Mouse (Mus musculus): ENCODE results near the gene Ldlrad1. TPM values are rescaled to one million over a fixed set of nuclear protein-coding genes. Genes with fewer than 3 reads are reported as not detected.

The Ldlrad1 gene
- polyA plus RNA-seq, 1 experiment from 2014 or later, result not detected

DNA sequence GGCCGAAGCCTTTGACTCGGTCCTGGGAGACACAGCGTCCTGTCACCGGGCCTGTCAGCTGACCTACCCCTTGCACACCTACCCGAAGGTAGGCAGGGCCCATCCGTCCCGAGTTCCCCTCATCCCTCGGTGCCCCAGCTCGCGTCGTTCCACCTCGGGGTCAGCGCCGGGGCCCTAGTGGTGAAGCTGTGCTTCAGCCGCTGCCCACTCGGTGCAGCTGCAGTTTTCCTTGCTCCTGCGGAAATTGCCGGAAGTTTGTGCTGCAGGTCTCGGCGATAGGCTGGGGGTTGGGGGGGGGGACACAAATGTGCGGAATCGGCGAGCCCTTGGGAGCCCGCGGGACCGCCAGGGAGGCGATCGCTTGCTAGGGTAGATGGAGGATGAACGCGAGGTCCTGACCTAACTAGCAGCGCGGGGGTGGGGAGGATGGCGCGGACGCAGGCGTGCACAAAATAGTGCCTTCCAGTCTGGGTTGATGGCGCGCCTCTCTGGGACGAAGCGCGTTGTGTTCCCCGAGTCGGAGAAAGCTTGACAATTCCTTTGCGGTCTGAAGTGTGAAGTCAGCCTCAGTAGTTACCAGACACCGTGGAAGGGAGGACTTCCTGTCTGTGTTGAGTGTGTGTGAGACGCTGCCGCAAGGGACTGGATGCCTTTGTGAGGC lies 30.0 kb upstream of the Ldlrad1 start, which contains the start of gene Tceanc2:
Tceanc2 (minus strand) TSS at position 287 of the 661 bp plus-strand sequence.
- 0 out of 2 replicates have a peak, but pooled peaks cover 2% of the 10 kb centered on the region for H3K36me3 ChIP-seq (ENCODE audit: control insufficient read depth, insufficient read depth)
- peaks cover 35% of the 10 kb centered on the region for H3K4me1 ChIP-seq (replicated peaks; ENCODE audit: control insufficient read depth, insufficient read depth, low read length)
- H3K27me3 ChIP-seq (replicated peaks; ENCODE audit: control insufficient read depth, insufficient read depth, low read length), result no peaks in the 10 kb centered on the region
- H3K4me2 ChIP-seq (ENCODE audit: low read length), result peak within 1 kb of the TSS; percentile 75
- peak within 1 kb of the TSS; percentile 87 for H3K9ac ChIP-seq (replicated peaks; ENCODE audit: low read depth, low read length)
- H3K4me3 ChIP-seq (replicated peaks; ENCODE audit: low read length), result peak within 1 kb of the TSS; percentile 95
- H3K9me3 ChIP-seq (ENCODE audit: control insufficient read depth, low read length), result no peaks in the 10 kb centered on the region
- WGBS, result 0% methylated on average over 47 of the region's 47 CpGs
- ATAC-seq, result peak; percentile 54
- H3K27ac ChIP-seq (ENCODE audit: low read length), result peak within 1 kb of the TSS; percentile 98

DNA sequence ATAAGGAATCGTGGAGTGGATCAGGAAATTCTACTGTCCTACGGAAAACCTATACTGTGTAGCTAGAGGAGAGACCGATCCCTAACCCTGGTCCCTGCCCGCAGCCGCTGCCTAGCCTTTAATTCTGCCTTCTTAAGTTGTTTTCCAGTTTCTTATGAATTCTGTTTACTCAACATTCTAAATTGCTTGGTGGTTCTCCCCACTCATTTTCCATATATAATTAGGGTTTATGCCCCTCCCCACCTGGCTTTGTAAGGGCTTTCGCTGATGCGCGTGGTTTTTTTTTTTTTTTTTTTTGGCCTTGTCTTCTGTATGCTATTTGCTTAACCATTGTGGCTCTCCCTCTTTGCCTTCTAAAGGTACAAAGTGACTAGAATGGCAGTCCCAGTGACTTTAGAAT lies 29.4 kb upstream of the Ldlrad1 start:
- H3K9ac ChIP-seq (replicated peaks; ENCODE audit: low read depth, low read length), result peak overlapping the region; percentile 87
- 2% methylated on average over 8 of the region's 8 CpGs for WGBS
- H3K4me2 ChIP-seq (ENCODE audit: low read length), result peak overlapping the region; percentile 75
- H3K27me3 ChIP-seq (replicated peaks; ENCODE audit: control insufficient read depth, insufficient read depth, low read length), result no peaks in the 10 kb centered on the region
- no peak for ATAC-seq
- no peaks in the 10 kb centered on the region for H3K9me3 ChIP-seq (ENCODE audit: control insufficient read depth, low read length)
- H3K4me1 ChIP-seq (replicated peaks; ENCODE audit: control insufficient read depth, insufficient read depth, low read length), result peaks cover 35% of the 10 kb centered on the region
- peak overlapping the region; percentile 95 for H3K4me3 ChIP-seq (replicated peaks; ENCODE audit: low read length)
- 0 out of 2 replicates have a peak, but pooled peaks cover 2% of the 10 kb centered on the region for H3K36me3 ChIP-seq (ENCODE audit: control insufficient read depth, insufficient read depth)
- H3K27ac ChIP-seq (ENCODE audit: low read length), result peak overlapping the region; percentile 98

DNA sequence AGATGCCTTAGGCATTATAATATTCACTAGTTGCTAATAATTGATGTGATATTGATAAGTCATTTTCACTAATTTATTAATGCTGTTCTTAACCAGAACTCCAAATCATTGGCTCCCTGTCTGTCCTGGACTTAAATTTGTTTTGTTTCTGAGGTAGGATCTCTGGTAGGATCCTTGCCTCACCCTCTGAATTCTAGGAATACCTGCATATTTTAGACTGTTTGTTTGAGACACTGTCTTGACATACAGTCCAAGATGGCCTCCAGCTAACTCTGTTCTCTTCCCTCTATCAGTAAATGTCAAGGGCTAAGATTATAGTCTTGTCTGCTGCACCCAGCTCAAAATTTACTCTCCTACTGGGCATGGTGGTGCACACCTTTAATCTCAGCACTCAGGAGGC lies 28.2 kb upstream of the Ldlrad1 start:
- H3K9ac ChIP-seq (replicated peaks; ENCODE audit: low read depth, low read length), result no peak overlapping the region
- H3K27me3 ChIP-seq (replicated peaks; ENCODE audit: control insufficient read depth, insufficient read depth, low read length), result no peaks in the 10 kb centered on the region
- no peak overlapping the region for H3K4me3 ChIP-seq (replicated peaks; ENCODE audit: low read length)
- peaks cover 35% of the 10 kb centered on the region for H3K4me1 ChIP-seq (replicated peaks; ENCODE audit: control insufficient read depth, insufficient read depth, low read length)
- H3K9me3 ChIP-seq (ENCODE audit: control insufficient read depth, low read length), result no peaks in the 10 kb centered on the region
- ATAC-seq, result no peak
- H3K27ac ChIP-seq (ENCODE audit: low read length), result no peak overlapping the region
- H3K4me2 ChIP-seq (ENCODE audit: low read length), result no peak overlapping the region
- no peaks in the 10 kb centered on the region for H3K36me3 ChIP-seq (ENCODE audit: control insufficient read depth, insufficient read depth)

DNA sequence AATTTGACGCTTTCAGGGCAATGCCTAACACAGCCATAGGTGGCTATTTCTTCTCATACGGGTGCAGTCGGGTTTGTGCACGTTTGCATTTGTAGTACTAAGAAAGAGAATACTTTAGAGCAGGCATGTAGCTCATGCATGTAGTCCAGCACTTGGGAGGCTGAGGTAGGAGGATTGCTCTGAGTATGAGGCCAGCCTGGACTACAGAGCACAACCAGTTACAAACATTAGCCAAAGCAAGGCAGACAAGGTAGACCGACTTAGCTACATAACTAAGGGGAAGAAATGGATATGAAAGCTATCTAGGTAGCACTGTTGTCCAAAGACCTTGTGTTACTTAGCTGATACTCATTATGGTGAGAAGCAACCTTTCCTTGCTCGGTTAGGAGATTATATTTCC lies 27.1 kb upstream of the Ldlrad1 start:
- Histone ChIP-seq H3K36me3 (ENCODE audit: control insufficient read depth, insufficient read depth) (peaks cover 10% of the 10 kb centered on the region), H3K4me2 (ENCODE audit: low read length) (no peak overlapping the region), H3K27ac (ENCODE audit: low read length) (no peak overlapping the region), H3K4me1 (replicated peaks; ENCODE audit: control insufficient read depth, insufficient read depth, low read length) (peaks cover 33% of the 10 kb centered on the region), H3K27me3 (replicated peaks; ENCODE audit: control insufficient read depth, insufficient read depth, low read length) (no peaks in the 10 kb centered on the region), H3K9me3 (ENCODE audit: control insufficient read depth, low read length) (no peaks in the 10 kb centered on the region), H3K9ac (replicated peaks; ENCODE audit: low read depth, low read length) (no peak overlapping the region), H3K4me3 (replicated peaks; ENCODE audit: low read length) (no peak overlapping the region)
- no peak for ATAC-seq
- WGBS, result 83% methylated on average over 6 of the region's 6 CpGs

DNA sequence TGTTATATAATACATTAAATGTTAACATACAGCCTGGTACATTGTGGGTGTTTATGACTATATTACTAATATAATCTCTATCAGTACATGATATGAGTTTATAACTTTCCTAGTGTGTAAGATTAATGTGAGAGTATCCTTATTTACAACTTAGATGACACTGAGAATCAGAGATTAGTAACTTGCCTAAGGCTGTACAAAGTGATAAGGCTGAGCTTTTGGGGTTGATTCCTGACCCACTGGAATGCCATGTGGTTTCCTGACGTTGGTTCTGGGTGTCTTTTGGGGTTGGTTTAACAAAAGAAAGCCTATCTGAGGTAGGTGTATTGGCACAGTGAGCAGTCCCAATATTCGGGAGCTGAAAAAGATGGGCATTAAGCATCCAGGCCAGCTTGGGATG lies 26.2 kb upstream of the Ldlrad1 start:
- H3K27me3 ChIP-seq (replicated peaks; ENCODE audit: control insufficient read depth, insufficient read depth, low read length), result no peaks in the 10 kb centered on the region
- H3K4me1 ChIP-seq (replicated peaks; ENCODE audit: control insufficient read depth, insufficient read depth, low read length), result peaks cover 24% of the 10 kb centered on the region
- H3K9me3 ChIP-seq (ENCODE audit: control insufficient read depth, low read length), result no peaks in the 10 kb centered on the region
- WGBS, result 75% methylated on average over 2 of the region's 2 CpGs
- ATAC-seq, result no peak
- peaks cover 17% of the 10 kb centered on the region for H3K36me3 ChIP-seq (ENCODE audit: control insufficient read depth, insufficient read depth)
- no peak overlapping the region for H3K4me2 ChIP-seq (ENCODE audit: low read length)
- H3K27ac ChIP-seq (ENCODE audit: low read length), result no peak overlapping the region
- H3K4me3 ChIP-seq (replicated peaks; ENCODE audit: low read length), result no peak overlapping the region
- H3K9ac ChIP-seq (replicated peaks; ENCODE audit: low read depth, low read length), result no peak overlapping the region

DNA sequence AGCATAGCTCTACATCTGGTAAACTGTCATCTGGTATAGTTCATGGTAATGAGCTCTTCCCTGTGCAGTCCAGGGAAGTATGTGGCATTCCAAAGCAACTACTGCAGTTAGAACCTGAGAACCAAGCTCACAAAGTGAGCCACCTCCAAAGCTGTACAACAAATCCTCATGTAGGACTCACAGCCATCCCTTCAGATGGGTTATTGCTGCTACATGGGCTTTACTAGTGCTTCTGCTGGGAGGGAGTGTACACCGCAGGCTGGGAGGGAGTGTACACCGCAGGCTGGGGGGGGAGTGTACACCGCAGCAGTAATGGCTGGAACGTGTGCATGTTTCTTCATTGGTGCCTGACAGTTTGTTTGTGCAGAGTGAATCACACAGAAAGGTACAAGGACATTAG lies 25.8 kb upstream of the Ldlrad1 start:
- WGBS, result 83% methylated on average over 4 of the region's 4 CpGs
- no peak for ATAC-seq
- H3K4me3 ChIP-seq (replicated peaks; ENCODE audit: low read length), result no peak overlapping the region

DNA sequence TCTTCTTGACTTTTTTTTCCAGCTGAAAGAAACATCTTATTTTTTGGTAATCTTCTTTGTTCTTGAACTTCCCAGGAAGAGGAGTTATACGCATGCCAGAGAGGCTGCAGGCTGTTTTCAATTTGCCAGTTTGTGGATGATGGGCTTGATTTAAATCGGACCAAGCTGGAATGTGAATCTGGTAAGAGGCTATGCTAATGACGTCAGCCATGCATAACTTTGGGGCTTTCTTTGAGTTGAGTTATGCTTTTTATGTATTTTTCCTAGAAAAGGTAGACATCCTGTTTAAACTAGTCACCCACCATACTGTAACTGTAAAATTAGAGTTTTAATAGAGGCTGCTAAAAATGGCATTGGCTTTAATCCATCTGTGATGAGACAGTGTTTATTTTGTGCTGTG lies 23.3 kb upstream of the Ldlrad1 start:
- H3K9me3 ChIP-seq (ENCODE audit: control insufficient read depth, low read length), result no peaks in the 10 kb centered on the region
- H3K27ac ChIP-seq (ENCODE audit: low read length), result no peak overlapping the region
- H3K4me2 ChIP-seq (ENCODE audit: low read length), result no peak overlapping the region
- H3K4me3 ChIP-seq (replicated peaks; ENCODE audit: low read length), result no peak overlapping the region
- H3K36me3 ChIP-seq (ENCODE audit: control insufficient read depth, insufficient read depth), result peaks cover 34% of the 10 kb centered on the region
- no peak overlapping the region for H3K9ac ChIP-seq (replicated peaks; ENCODE audit: low read depth, low read length)
- no peak for ATAC-seq
- peaks cover 13% of the 10 kb centered on the region for H3K4me1 ChIP-seq (replicated peaks; ENCODE audit: control insufficient read depth, insufficient read depth, low read length)
- WGBS, result 71% methylated on average over 3 of the region's 3 CpGs
- no peaks in the 10 kb centered on the region for H3K27me3 ChIP-seq (replicated peaks; ENCODE audit: control insufficient read depth, insufficient read depth, low read length)

More for the DNA sequence above, 25.8 kb upstream of the Ldlrad1 start:
- H3K36me3 ChIP-seq (ENCODE audit: control insufficient read depth, insufficient read depth), result peaks cover 21% of the 10 kb centered on the region
- H3K4me2 ChIP-seq (ENCODE audit: low read length), result no peak overlapping the region
- peaks cover 23% of the 10 kb centered on the region for H3K4me1 ChIP-seq (replicated peaks; ENCODE audit: control insufficient read depth, insufficient read depth, low read length)
- no peak overlapping the region for H3K27ac ChIP-seq (ENCODE audit: low read length)
- no peaks in the 10 kb centered on the region for H3K27me3 ChIP-seq (replicated peaks; ENCODE audit: control insufficient read depth, insufficient read depth, low read length)
- no peak overlapping the region for H3K9ac ChIP-seq (replicated peaks; ENCODE audit: low read depth, low read length)
- no peaks in the 10 kb centered on the region for H3K9me3 ChIP-seq (ENCODE audit: control insufficient read depth, low read length)

DNA sequence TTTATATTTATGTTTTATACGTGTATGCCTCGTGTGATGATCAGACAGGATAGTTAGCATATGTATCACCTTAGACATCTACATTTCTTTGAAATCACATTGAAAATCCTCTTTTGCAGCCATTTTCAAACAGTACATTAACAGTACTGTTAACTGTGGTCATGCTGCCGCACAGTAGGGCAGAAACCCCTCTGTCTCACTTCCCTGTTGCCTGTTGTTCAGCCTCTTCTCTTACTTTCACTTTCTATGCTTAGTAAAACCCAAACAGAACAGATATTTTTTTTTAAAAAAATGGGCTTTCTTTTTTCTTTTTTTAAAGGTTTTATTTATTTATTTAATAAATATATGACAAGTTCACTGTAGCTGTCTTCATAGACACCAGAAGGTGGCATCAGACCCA lies 15.1 kb upstream of the Ldlrad1 start:
- no peaks in the 10 kb centered on the region for H3K27me3 ChIP-seq (replicated peaks; ENCODE audit: control insufficient read depth, insufficient read depth, low read length)
- peaks cover 45% of the 10 kb centered on the region for H3K36me3 ChIP-seq (ENCODE audit: control insufficient read depth, insufficient read depth)
- ATAC-seq, result no peak
- no peaks in the 10 kb centered on the region for H3K4me1 ChIP-seq (replicated peaks; ENCODE audit: control insufficient read depth, insufficient read depth, low read length)
- no peak overlapping the region for H3K27ac ChIP-seq (ENCODE audit: low read length)
- 97% methylated on average over 3 of the region's 3 CpGs for WGBS
- no peak overlapping the region for H3K4me2 ChIP-seq (ENCODE audit: low read length)
- no peak overlapping the region for H3K9ac ChIP-seq (replicated peaks; ENCODE audit: low read depth, low read length)
- H3K9me3 ChIP-seq (ENCODE audit: control insufficient read depth, low read length), result no peaks in the 10 kb centered on the region
- no peak overlapping the region for H3K4me3 ChIP-seq (replicated peaks; ENCODE audit: low read length)

DNA sequence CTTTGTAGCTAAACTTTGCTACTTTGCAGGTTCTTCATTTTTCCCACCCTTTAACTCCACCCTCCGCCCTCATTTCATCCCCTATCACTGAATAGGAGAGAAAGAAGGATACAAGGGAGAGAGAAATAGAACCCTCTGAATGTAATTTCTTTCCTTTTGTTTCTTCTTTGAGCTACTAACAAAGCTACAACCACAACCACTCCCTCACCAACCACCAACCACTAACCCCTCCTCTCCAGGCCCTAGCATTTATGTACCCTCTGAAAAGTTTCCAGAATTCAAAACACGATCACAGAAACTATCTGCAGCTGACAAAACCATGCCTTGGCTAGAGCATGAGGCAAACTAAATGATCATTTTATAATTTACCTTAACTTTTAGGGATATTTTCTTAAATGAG lies 12.5 kb upstream of the Ldlrad1 start:
- Histone ChIP-seq H3K36me3 (ENCODE audit: control insufficient read depth, insufficient read depth) (peaks cover 49% of the 10 kb centered on the region), H3K27ac (ENCODE audit: low read length) (no peak overlapping the region), H3K9ac (replicated peaks; ENCODE audit: low read depth, low read length) (no peak overlapping the region), H3K9me3 (ENCODE audit: control insufficient read depth, low read length) (no peaks in the 10 kb centered on the region), H3K4me2 (ENCODE audit: low read length) (no peak overlapping the region), H3K27me3 (replicated peaks; ENCODE audit: control insufficient read depth, insufficient read depth, low read length) (no peaks in the 10 kb centered on the region), H3K4me1 (replicated peaks; ENCODE audit: control insufficient read depth, insufficient read depth, low read length) (no peaks in the 10 kb centered on the region), H3K4me3 (replicated peaks; ENCODE audit: low read length) (no peak overlapping the region)
- ATAC-seq, result no peak
- WGBS, result 97% methylated on average over 2 of the region's 2 CpGs

DNA sequence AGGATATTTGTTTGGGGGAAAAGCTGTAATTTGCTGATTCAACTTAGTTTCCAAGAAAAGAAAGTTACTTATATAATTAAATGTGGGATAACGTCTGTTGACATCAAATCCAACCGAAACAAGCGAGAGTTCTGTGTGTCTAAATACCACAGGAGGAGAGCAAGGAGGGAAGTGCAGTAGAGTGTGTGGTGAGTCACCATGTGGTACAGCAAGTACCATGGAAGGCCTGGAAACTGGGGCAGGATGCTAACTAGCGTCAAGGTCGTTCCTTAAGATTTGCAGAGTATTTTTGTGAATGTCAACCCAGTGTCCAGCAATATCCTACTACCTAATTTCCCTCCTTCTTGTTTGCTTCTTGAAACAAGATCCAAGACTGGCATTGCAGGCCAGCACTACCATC lies 10.9 kb upstream of the Ldlrad1 start:
- peaks cover 51% of the 10 kb centered on the region for H3K36me3 ChIP-seq (ENCODE audit: control insufficient read depth, insufficient read depth)
- H3K4me3 ChIP-seq (replicated peaks; ENCODE audit: low read length), result no peak overlapping the region
- 91% methylated on average over 5 of the region's 5 CpGs for WGBS
- H3K27ac ChIP-seq (ENCODE audit: low read length), result no peak overlapping the region
- no peak for ATAC-seq
- no peaks in the 10 kb centered on the region for H3K9me3 ChIP-seq (ENCODE audit: control insufficient read depth, low read length)
- no peaks in the 10 kb centered on the region for H3K4me1 ChIP-seq (replicated peaks; ENCODE audit: control insufficient read depth, insufficient read depth, low read length)
- H3K9ac ChIP-seq (replicated peaks; ENCODE audit: low read depth, low read length), result no peak overlapping the region
- H3K27me3 ChIP-seq (replicated peaks; ENCODE audit: control insufficient read depth, insufficient read depth, low read length), result no peaks in the 10 kb centered on the region
- no peak overlapping the region for H3K4me2 ChIP-seq (ENCODE audit: low read length)

Measured in forebrain, embryonic 16.5 days (tissue).